Mouse (Mus musculus): Measurements from ENCODE around the gene Lrrc14b.

The Lrrc14b gene

DNA sequence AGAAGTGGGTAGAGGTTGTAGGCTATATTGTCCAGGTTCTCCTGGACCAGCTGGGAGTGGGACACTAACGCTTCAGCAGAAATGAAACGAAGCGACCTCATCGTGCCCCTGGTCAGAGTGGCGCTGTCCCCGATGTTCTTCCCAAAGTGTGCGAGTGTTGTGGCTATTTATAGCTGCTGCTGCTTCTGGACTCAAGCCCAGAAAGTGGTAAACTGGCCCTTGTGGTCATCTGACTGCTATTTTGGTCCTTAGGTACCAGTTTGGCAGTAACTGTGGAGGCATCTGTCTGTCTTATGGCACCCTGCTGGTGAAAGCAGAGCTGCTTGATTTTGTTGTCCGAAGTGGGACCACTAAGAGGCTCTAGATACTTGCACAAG lies at the start of gene Lrrc14b:
Gene Lrrc14b (minus strand): TSS at position 147 of the 377 bp plus-strand sequence.
- DNase-seq = no peak

DNA sequence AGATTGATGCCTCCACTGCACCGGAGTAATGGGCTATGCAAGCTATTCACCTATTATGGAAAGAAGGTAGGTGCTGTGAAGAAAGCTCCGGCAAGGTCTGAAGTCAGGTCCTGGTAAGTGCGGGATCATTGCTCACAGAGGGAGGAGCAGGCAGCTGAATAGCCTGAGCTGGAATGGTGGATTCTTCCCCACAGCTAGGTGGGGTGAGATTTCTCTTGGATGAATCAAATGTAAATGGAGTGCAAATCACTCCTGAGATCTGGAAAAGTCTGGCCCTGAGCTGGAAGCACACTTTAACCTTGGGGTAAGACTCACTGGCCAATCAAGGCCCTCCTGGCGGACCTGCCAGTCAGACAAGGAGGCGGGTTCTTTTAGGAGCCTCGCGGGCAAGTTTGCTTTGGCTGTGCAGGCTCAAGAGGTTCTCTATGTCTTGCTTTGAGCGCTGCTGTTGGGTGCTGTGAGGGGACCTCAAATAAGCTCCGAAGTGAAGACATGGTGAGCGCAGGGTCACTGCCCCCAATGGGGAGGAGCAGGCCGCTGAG lies 35.6 kb upstream of the Lrrc14b start, which contains the start of gene Ftl1-ps1:
Gene Ftl1-ps1 (plus strand): TSS at position 397 of the 542 bp plus-strand sequence.
- DNase-seq = no peak

DNA sequence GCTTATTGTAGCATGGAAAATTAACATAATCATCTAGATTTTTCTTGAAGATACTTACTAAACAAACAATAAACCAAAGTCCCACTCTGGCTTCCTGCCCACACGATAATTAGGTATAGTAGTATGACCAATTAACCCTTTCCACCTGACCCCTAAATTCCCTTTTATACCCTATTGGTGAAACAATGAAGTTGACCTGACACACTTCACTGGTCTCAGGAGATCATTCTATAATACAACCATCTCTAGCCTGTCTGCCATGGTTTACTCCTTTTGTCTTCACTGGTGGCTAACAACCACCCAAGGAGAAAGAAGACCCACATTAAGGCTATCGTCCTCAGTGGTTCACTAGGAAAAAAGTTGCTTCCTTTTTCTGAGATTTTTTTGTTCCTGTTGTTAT lies 27.4 kb upstream of the Lrrc14b start:
- DNase-seq = no peak

DNA sequence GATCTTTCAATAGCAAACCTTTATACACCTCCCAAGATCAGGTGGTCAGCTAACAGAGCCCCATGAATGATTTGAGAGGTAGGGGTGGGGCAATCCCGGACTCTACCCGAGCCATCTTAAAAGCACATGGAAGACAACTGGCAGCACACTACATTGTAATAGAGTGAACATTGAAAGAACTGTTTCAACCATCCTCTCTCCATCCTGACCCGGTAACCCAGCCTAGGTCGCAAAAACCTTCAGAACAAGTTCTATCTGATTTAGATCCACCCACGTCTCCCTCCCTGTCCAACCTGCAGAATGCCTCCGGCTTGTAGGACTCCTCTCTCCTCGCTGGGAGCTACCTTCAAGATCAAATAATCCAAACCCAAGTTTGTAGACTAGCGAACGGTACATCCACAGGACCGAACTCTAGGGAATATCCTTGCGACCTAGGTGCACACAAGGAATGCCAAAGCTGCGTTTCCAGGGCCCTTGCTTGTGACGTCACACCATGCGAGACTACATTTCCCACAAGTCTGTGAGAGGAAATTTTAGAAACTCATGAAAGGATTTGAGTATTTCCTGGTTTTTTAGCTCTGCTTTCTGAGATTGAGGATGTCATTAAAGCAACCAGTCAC lies 26.7 kb upstream of the Lrrc14b start, which contains the start of gene Zfp72:
Gene Zfp72 (minus strand): TSS at position 466 of the 620 bp plus-strand sequence.
- peak; percentile 39 for DNase-seq

DNA sequence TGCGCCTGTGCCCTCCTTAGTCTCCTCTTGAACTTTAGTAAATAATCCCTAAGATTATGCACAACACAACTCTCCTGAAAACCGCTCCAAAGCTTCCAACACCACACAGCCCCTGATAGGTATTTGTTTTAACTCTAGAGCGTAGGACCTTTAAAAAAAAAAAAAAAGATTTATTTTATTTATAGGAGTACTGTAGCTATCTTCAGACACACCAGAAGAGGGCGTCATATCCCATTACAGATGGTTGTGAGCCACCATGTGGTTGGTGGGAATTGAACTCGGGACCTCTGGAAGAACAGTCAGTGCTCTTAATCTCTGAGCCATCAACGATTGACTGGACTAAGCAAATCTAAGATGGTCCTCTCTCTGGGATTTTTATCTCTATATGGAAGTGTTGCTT lies 25.9 kb upstream of the Lrrc14b start:
- no peak for DNase-seq

DNA sequence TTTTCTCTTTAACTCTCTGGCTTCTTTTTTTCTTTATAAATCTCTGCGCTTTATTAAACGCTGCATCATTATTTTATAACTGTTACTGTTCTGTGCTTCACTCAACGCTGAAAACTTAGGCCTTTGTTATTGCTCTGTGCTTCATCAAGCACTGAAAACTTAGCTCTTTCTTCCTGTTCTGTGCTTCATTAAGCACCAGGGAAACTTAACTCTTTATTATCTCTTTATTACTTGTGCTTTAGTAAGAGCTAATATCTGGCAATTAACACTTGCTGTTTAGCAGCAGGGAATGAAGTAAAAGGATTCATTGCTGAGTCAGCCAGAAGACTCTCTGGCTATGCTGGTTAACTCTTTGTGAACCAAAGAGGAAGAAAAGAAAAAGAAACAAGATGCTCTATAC lies 18.5 kb upstream of the Lrrc14b start:
- no peak for DNase-seq

DNA sequence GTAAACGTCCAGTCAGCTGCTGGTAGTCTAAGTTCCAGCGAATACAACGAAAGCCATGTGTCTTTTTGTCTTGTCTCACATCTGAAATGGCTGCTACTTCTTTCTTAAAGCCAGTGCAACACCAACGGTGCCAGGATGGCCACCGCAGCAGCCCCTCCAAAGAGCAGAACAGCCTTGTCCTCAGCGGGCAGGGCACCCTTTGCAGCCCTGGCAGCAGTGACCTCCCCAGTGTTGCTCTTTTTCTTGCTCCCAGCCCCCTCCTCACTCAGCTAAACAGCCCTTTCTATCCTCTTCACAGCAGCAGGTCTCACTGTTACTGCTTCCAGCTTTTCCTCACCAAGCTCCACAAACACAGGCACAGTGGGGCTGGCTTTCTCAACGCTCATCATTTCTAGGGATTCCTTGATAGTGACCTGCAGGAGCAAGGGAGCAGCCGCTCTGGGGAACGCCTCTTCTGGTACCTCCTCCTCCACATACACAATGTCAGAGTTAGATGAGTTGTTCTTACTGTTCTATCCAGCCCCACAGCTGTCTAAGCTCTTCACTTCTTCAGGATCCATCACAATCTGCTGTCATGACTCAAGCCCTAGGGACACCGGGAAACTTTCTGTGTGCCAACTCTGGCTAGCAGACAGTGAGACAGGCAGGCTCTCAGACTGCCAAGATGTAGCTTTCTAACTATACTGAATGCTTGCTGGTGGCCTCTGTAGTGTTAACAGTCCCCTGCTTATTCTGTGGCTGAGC lies 17.9 kb upstream of the Lrrc14b start:
- no peak for DNase-seq

DNA sequence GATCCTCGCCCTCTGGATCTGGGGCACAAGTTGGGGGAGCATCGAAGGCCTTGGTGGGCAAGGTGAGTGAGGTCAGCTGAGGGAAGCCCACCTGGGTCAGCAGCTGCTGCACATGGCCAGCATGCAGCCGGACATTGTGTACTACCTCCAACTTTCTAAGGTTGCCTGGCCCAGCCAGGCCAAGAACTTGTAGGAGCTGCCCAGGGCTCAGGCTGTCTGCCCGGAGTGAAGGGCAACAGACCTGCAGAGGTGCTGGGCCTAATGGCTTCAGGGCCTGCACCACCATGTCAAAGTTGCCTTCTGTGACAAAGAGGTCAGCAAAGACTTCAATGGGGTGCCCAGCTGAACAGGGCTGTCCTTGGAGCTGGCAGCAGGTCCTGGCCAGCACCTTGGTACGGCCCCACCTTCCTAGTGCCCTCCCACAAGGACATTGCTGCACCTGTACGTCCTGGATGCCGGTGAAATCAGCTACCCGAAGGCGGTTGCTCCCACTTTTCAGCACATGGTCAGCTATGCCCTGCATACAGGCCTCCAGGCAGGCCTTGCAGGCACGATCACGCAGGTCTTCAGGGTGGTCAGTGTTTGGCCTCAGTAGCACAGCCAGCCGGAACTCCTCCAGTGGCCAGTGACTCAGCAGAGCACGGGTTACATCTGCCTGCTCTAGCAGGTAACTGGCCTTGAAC lies 488 bp downstream of the Lrrc14b start:
- no peak for DNase-seq

DNA sequence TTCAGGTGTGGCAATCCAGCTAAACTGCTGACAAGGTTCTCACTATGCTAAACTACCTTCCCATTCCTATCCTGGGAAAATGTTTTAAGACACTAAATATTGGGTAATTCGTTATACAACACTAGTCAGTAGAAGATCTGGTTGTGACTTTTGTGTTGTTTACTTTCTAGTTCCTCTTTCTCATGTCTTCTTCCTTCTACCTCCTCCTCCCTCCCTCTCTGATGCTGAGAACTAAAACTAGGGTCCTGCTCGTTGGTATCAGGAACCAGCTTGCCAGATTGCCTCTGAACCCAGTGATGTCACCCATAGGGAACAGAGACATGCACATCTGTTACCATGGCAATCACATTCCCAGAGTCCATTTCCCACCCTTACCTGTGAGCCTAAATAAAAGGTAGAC lies 1.6 kb downstream of the Lrrc14b start:
- no peak for DNase-seq

DNA sequence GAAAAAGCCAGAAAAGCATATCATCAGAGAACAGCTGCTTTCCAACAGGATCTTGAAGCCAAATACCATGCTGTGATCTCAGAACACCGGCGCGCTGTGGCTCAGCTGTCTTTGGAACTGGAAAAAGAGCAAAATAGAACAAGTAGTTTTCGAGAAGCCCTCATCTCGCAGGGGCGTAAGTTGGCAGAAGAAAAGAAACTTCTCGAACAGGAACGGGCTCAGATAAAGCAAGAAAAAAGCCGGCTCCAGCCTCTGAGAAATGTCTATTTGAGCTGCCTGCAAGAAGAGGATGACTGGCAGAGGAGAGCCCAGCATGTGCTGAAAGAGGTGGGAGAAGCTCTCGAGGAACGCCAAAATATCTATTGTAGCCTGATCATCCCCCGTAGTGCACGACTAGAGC lies 7.3 kb downstream of the Lrrc14b start:
- DNase-seq = no peak

DNA sequence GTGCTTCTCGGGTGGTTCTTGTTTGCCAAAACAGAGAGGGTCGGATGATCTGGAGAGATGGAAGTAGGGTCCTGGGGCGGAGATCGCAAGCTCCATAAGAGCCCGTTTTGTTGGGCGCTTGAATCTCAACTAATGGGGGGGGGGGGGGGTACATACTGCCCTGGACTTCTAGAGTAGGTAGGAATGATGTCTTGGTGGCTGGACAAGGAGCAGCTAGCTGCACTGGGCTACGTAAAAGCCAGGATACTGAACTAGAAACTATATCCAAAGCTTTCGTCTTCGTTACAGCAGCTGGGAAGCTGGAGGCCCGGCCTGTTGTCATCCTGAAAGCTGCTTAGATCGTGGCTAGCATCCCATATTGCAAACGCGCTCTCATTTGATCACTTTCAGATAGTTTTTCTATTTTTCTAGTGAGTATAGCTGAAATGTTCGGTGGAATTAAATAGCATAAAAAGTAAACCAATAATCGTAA lies 13.3 kb downstream of the Lrrc14b start:
- DNase-seq = peak; percentile 47

DNA sequence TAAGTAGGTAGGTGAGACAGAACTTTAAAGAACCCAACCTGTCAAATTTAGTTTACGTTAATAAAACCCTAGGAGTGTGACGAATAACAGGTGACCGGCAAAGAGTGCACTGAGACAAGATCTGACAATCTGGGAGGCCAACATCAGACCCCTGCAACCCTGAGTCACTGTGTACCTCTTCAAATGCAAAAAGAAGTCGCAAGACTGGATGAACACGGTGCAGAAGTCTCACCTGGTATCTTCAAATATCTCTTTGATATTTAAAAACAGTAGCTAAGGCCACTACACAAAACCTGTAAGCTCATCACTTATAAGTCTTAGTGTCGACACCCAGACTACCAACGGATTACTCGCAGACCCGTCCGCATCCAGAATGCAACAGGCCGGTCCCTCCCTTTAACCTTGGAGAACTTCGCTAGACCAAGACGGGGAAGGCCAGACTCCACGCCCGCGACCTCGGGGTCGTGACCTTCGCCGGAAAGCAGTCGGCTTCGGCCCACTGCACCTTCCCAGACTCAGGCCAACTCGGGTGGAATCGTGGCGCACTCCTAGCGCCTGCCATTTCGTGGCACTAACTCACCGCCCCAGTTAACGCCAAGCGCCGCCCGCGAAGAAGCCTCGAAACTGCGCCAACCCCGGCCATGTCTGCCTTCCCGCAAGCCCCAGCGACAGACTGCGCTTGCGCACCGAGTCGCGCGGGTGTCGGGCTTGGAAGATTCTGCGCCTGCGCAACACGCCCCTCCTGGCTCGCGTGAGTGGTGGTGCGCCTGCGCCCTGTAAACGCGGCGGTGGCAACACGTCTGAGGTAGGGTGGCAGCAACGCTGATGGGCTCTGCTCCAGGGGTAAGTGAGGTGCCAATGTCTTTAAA lies 14.0 kb downstream of the Lrrc14b start, which contains the start of the genes Sdha and Ccdc127:
Gene Sdha (minus strand): TSS at position 715 of the 869 bp plus-strand sequence.
Gene Ccdc127 (plus strand): TSS at position 744 of the 869 bp plus-strand sequence.
- DNase-seq = peak; percentile 98

DNA sequence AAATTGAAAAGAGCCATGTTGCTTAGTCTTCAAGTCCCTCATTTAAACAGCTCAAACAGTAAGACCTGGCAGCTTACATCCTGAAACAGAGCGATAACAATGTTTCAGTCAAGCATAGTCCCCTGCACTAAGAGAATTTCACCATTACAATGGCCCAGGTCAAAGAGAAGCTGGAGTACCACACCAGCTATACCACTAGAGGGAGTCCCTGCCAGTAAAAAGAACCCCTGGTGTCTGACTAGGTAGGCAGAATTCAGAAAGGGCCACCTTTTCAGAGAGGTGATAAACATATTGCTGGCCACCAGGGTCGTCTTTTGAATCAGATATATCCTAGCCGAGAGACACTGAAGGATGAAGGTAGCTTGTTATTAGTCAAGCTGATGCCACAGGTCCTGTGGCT lies 22.8 kb downstream of the Lrrc14b start:
- peak; percentile 19 for DNase-seq

DNA sequence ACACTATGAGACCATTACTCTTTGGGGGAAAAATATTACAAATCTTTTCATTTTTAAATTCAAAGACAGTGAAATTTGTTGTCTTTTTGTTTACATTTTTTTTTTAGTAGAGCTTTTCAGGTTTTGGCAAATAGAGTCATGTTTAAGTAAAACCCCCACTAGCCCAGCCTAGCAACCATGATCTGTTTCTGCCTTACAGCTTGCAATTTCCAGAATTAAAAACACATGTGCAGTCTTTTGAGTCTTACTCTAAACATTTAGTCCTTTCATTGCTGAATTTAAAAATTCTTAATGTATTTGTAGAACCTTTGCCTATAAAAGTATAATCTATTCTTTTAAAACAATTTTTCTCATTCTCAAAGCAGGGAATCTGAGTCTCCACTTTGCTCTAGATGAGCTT lies 34.5 kb downstream of the Lrrc14b start:
- DNase-seq = no peak

DNA sequence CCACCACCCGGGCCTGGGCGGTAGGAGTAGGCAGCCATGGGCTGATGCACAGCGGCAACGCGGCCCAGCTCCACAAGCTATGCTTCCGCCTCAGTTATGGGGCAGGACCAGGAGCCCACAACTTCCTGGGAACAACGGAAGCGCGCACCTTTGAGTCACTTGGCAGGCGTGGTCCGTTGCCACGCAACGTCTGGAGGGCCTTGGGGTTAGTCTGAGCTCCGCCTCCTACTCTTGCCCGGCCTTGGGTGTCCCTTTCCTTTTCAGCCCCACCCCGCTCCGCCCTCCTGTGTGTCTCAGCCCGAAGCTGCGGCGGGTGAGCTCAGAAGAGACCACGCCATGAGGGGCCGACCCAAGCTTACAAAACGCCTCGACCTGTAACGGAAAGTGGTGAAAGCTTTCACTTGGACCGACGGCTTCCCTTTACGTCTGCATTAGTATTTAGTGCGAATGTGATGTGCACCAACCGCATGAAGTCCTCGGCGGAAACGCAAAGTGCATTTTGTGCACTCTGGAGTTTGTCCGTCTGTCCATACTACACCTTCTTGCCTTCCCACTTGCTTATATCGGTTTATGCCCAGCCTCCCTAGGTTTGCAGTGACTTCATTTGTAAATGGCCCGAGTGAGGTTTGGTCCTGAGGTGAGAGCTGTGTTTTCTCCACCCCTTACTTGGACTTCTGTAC lies 46.5 kb downstream of the Lrrc14b start, which contains the start of gene Pdcd6:
Gene Pdcd6 (minus strand): TSS at position 411 of the 680 bp plus-strand sequence.
- peak; percentile 97 for DNase-seq

DNA sequence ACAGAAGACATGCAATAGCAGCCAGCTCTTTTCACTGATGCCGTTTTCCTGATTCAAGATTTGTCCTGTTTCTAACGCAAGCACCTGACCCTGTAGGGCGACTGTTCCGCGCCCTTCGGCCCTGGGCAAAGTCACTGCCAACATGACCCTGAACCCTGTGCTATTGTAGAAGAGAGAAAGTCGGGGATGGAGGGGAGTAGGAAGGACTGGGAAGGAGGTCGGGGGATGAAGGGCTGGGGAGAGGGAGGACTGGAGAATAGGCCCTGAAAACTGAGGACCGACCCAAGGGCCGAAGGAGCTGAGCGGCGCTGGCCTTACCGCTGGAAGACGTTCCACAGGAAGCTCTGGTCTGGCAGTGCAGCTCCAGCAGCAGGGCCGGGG lies 47.0 kb downstream of the Lrrc14b start:
- peak; percentile 22 for DNase-seq

DNA sequence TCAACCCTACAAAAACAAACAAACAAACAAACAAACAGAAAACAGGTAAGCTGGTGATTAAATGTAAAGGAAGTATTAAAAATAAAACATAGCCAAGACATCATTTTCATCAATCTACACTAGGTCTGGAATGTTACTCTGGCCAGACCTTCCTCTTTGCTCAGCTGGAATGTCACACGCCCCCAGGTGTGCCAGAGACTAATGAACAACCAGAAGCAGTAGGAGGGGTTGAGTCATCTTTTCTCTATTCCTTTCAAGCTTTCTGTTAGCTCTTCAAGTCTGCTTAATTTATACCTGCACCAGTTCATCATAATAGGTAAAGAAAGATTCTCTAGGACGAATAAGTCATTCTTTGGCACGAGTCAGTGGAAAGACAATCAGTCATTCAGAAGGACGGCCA lies 47.4 kb downstream of the Lrrc14b start:
- no peak for DNase-seq

DNA sequence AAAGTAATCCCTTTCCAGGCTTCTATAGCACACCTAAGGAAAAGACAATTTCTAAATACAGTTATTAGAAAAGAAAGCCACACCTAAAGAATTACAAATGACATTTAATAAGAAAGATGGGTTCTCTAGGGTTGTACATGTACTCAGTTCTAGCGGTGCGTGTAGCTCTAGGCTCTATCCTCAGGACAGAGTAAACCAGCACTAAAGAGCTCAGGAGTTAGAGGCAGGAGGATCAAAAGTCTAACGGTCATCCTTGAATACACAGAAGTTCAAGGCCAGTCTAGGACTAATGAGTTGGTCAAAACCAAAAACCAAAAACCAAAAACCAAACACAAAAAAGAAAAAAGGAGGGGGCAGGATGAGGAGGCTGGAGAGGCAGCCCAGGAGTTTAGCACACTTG lies 49.2 kb downstream of the Lrrc14b start:
- no peak for DNase-seq
